Mouse (Mus musculus) left cerebral cortex, adult 18-20 months (tissue): ENCODE measurements around the gene Sln. TPM values are rescaled to one million over a fixed set of nuclear protein-coding genes. Genes with fewer than 3 reads are reported as not detected.

Source experiments
- DNase-seq, 2 experiments: peaks; one replicate each; pipeline ENCODE4 v3.0.0; 2021 to 2022; ENCODE audit warnings: low spot score in 2 of 2, mixed read lengths in 1 of 2
- total RNA-seq, 2 experiments: library from RNA; stranded (reverse); gene quantifications; 2 replicates each; pipeline ENCODE4 v1.2.3; 2021

The Sln gene
- total RNA-seq, 2 experiments from 2014 or later: not detected

GRCm38 (mm10) chr9:53903215-53903842, 53.4 kb downstream of the Sln start:
- no peak for DNase-seq

Other genes with a start within 250 kb of the Sln start
- 10 to 100 TPM; 56.7 to 59.2 TPM for gene Acat1, start 239.8 kb upstream of the Sln start, total RNA-seq
- 10 to 100 TPM; 54.7 to 56.4 TPM for gene Cul5, start 180.2 kb upstream of the Sln start, total RNA-seq
- gene Rab39, start 143.9 kb upstream of the Sln start, total RNA-seq: 1 to 10 TPM; 1.2 to 1.6 TPM
- gene Slc35f2, start 78.6 kb upstream of the Sln start, total RNA-seq: 1 to 10 TPM; 2.4 to 2.8 TPM
- gene Elmod1, start 125.1 kb downstream of the Sln start, total RNA-seq: 100 to 1,000 TPM; 183 to 192 TPM
- 10 to 100 TPM in 1 of 2 experiments, 1 to 10 TPM in 1; 9.1 to 11.7 TPM for gene Tnfaip8l3, start 218.2 kb downstream of the Sln start, total RNA-seq